Mouse (Mus musculus) midbrain, postnatal 0 days (tissue): ENCODE measurements around the gene Sdk1. TPM values are rescaled to one million over a fixed set of nuclear protein-coding genes. Genes with fewer than 3 reads are reported as not detected.

Source experiments
- ATAC-seq: fragments of 200-750 bp; cut with Nextera tagmentation; 2 replicates; pipeline ENCODE4 v1.8.0; 2017; ENCODE audit warnings: moderate number of reproducible peaks, mild to moderate bottlenecking, moderate TSS enrichment, moderate library complexity; ENCODE audit not compliant: low FRiP score
- DNase-seq: peaks from one replicate; pipeline ENCODE4 v3.0.0-alpha.2; 2015; ENCODE audit warnings: low spot score
- H3K27ac ChIP-seq: fragments of 300-500 bp; sonication (generic); 2 replicates; pipeline ENCODE4 v1.5.1; 2014; ENCODE audit warnings: low read depth, mild to moderate bottlenecking, low read length, mixed read lengths
- H3K27me3 ChIP-seq: fragments of 300-500 bp; sonication (generic); 2 replicates; pipeline ENCODE4 v1.6.1; 2014; ENCODE audit warnings: low read length, control low read depth, mixed read lengths; ENCODE audit not compliant: insufficient read depth
- H3K36me3 ChIP-seq: fragments of 300-500 bp; sonication (generic); 2 replicates; pipeline ENCODE4 v1.6.1; 2014; ENCODE audit warnings: low read length, control low read depth, mixed read lengths; ENCODE audit not compliant: insufficient read depth
- H3K4me1 ChIP-seq: fragments of 300-500 bp; sonication (generic); 2 replicates; pipeline ENCODE4 v1.6.1; 2014; ENCODE audit warnings: mild to moderate bottlenecking, control low read depth, antibody characterized with exemption, low read length, mixed read lengths; ENCODE audit not compliant: insufficient read depth
- H3K4me2 ChIP-seq: fragments of 300-500 bp; sonication (generic); 2 replicates; pipeline ENCODE4 v1.6.1; 2014; ENCODE audit warnings: low read depth, mild to moderate bottlenecking, low read length, mixed read lengths; ENCODE audit not compliant: poor library complexity, severe bottlenecking
- H3K4me3 ChIP-seq: fragments of 300-500 bp; sonication (generic); 2 replicates; pipeline ENCODE4 v1.5.1; 2014; ENCODE audit warnings: low read depth, mild to moderate bottlenecking, low read length, moderate library complexity
- H3K9ac ChIP-seq: fragments of 300-500 bp; sonication (generic); replicated peaks from 2 replicates; pipeline ENCODE4 v1.6.1; 2014; ENCODE audit warnings: mild to moderate bottlenecking, low read length, moderate library complexity, mixed read lengths; ENCODE audit not compliant: poor library complexity, severe bottlenecking
- H3K9me3 ChIP-seq: fragments of 300-500 bp; sonication (generic); 2 replicates; pipeline ENCODE4 v1.6.1; 2016; ENCODE audit warnings: low read length, control low read depth
- CTCF ChIP-seq: IDR thresholded peaks from 2 replicates; pipeline ENCODE4 v1.5.1; 2016; ENCODE audit warnings: antibody characterized with exemption, mild to moderate bottlenecking
- WGBS: fragments of 180-500 bp; shearing (Covaris S2); extraction: QIAGEN DNeasy Blood & Tissue Kit; methylation state at CpG from one replicate; pipeline ENCODE4 v1.1.7; 2014; 5-methylcytosine and 5-hydroxymethylcytosine counted together
- polyA plus RNA-seq: library from polyadenylated mRNA; unstranded; fragments of >200 nt; fragmentation: Nextera tagmentation; extraction: Ambion mirVana; gene quantifications from 2 replicates; pipeline ENCODE4 v1.2.1, GENCODE M21; 2015
- total RNA-seq: library from RNA; depleted of rRNA; stranded (reverse); fragments of >200 nt; gene quantifications from 2 replicates; pipeline ENCODE4 v1.2.3, GENCODE M21; 2014

The Sdk1 gene
- total and polyA plus RNA-seq, 2 experiments from 2014 or later, result 2.6 to 26.7 TPM

GRCm38 (mm10) chr5:141793926-141794325 is 552.6 kb downstream of the Sdk1 start:
- Histone ChIP-seq H3K4me3 (no peak overlapping the region), H3K4me1 (no peaks in the 10 kb centered on the region), H3K27ac (no peak overlapping the region), H3K27me3 (no peaks in the 10 kb centered on the region), H3K9me3 (no peaks in the 10 kb centered on the region), H3K36me3 (no peaks in the 10 kb centered on the region), H3K4me2 (no peak overlapping the region), H3K9ac (no peak overlapping the region)
- no peak for ATAC-seq
- no peak for DNase-seq
- WGBS, result 92% methylated on average over 4 of the region's 4 CpGs
- no peak for TF ChIP-seq CTCF

GRCm38 (mm10) chr5:141823823-141824330 is 582.6 kb downstream of the Sdk1 start:
- Histone ChIP-seq H3K4me1 (no peaks in the 10 kb centered on the region), H3K9ac (no peak overlapping the region), H3K36me3 (no peaks in the 10 kb centered on the region), H3K9me3 (no peaks in the 10 kb centered on the region), H3K4me2 (no peak overlapping the region), H3K27ac (no peak overlapping the region), H3K27me3 (no peaks in the 10 kb centered on the region), H3K4me3 (no peak overlapping the region)
- DNase-seq (no peak), ATAC-seq (no peak)
- 72% methylated on average over 10 of the region's 10 CpGs for WGBS
- no peak for TF ChIP-seq CTCF

- ATAC-seq, result no peak
- no peak for TF ChIP-seq CTCF
- DNase-seq, result no peak
- no peak overlapping the region for H3K4me3 ChIP-seq
- H3K4me2 ChIP-seq, result no peak overlapping the region
- H3K27me3 ChIP-seq, result no peaks in the 10 kb centered on the region
- no peaks in the 10 kb centered on the region for H3K9me3 ChIP-seq
- no peak overlapping the region for H3K9ac ChIP-seq
- no peaks in the 10 kb centered on the region for H3K4me1 ChIP-seq
- H3K36me3 ChIP-seq, result no peaks in the 10 kb centered on the region
- no peak overlapping the region for H3K27ac ChIP-seq
- WGBS, result 79% methylated on average over 16 of the region's 16 CpGs
Observed at GRCm38 (mm10) chr5:141824739-141825379, 583.6 kb downstream of the Sdk1 start.

GRCm38 (mm10) chr5:141835566-141835965 is 594.3 kb downstream of the Sdk1 start:
- ATAC-seq, result no peak
- H3K27me3 ChIP-seq, result no peaks in the 10 kb centered on the region
- H3K36me3 ChIP-seq, result no peaks in the 10 kb centered on the region
- TF ChIP-seq CTCF, result no peak
- peaks cover 4% of the 10 kb centered on the region; the same call in 1 of the 2 replicates for H3K4me1 ChIP-seq
- DNase-seq, result peak; percentile 53
- 45% methylated on average over 6 of the region's 6 CpGs for WGBS
- H3K9me3 ChIP-seq, result no peaks in the 10 kb centered on the region
- H3K9ac ChIP-seq, result no peak overlapping the region
- no peak overlapping the region for H3K4me2 ChIP-seq
- no peak overlapping the region for H3K4me3 ChIP-seq
- no peak overlapping the region for H3K27ac ChIP-seq

- TF ChIP-seq CTCF, result no peak
- 43% methylated on average over 8 of the region's 8 CpGs for whole genome bisulfite sequencing
- H3K27me3 ChIP-seq, result no peaks in the 10 kb centered on the region
- no peaks in the 10 kb centered on the region for H3K36me3 ChIP-seq
- no peak overlapping the region for H3K27ac ChIP-seq
- H3K9me3 ChIP-seq, result no peaks in the 10 kb centered on the region
- peaks cover 4% of the 10 kb centered on the region; the same call in 1 of the 2 replicates for H3K4me1 ChIP-seq
- ATAC-seq (no peak), DNase-seq (peak; percentile 46)
- H3K4me2 ChIP-seq, result no peak overlapping the region
- H3K9ac ChIP-seq, result no peak overlapping the region
- H3K4me3 ChIP-seq, result no peak overlapping the region
Observed at GRCm38 (mm10) chr5:141836892-141837455, 595.7 kb downstream of the Sdk1 start.

- H3K27me3 ChIP-seq, result no peaks in the 10 kb centered on the region
- 83% methylated on average over 4 of the region's 4 CpGs for WGBS
- no peaks in the 10 kb centered on the region for H3K4me1 ChIP-seq
- ATAC-seq (no peak), DNase-seq (no peak)
- H3K4me2 ChIP-seq, result no peak overlapping the region
- H3K9me3 ChIP-seq, result no peaks in the 10 kb centered on the region
- no peak overlapping the region for H3K27ac ChIP-seq
- H3K4me3 ChIP-seq, result no peak overlapping the region
- H3K9ac ChIP-seq, result no peak overlapping the region
- no peak for TF ChIP-seq CTCF
- no peaks in the 10 kb centered on the region for H3K36me3 ChIP-seq
Observed at GRCm38 (mm10) chr5:141844701-141845100, 603.4 kb downstream of the Sdk1 start.
